Mouse (Mus musculus) heart, postnatal 10 days (tissue): Measurements from ENCODE around the gene Mr1. TPM values are rescaled to one million over a fixed set of nuclear protein-coding genes. Genes with fewer than 3 reads are reported as not detected.
"Not testable (repeated sequence)": the region's sequence is repeated elsewhere in the genome, so short reads cannot be mapped to it uniquely, and the experiment has no call there.

Experiments used
- DNase-seq, 2 experiments: peaks; one replicate each; pipeline ENCODE4 v3.0.0; 2021
- intact Hi-C: fragments of 180-260 bp; cut with DNase I; formaldehyde crosslinking; loops from one replicate; pipeline ENCODE4 v1.15.1; 2025
- total RNA-seq, 2 experiments: library from RNA; stranded (reverse); gene quantifications; 2 replicates each; pipeline ENCODE4 v1.2.3; 2021

Mr1 gene
- 10 to 100 TPM in 1 of 2 experiments, 1 to 10 TPM in 1; 8.9 to 11.9 TPM for total RNA-seq

- intact Hi-C loops: no loop called here
- DNase-seq: peak; percentile 60 to 64
These were observed at the start of gene Mr1 for GRCm38 (mm10) chr1:155146572-155146980. Mr1 (minus strand) TSS chr1:155146814.

DNA sequence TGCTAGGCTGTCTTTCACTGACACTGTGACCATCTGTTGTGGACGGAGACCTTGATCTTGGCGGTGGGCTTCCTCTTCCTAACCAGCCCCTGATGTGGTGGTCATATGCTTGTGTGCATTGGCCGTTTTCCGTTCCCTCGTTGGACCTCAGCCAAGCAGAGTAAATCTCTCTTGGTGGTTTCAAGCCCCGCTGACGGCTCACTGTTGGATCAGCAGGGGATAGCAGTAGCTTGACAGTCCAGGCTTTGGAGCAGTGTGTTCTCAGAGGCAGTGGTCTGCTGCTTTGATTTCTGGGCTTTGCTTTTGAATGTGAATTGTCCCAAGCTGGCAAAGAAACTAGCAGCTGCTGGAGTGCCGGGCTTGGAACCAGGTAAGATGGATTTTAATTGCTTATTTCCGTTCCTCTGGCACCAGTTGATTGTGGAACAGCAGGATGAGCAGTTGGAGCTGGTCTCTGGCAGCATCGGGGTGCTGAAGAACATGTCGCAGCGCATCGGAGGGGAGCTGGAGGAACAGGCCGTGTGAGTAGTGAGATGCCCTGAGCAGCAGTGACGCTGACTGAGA, 46.3 kb upstream of the Mr1 start:
- intact Hi-C loops: no loop called here
- no peak for DNase-seq

GRCm38 (mm10) chr1:155191671-155192070, 45.1 kb upstream of the Mr1 start:
- intact Hi-C loops: no loop called here

GRCm38 (mm10) chr1:155191219-155191618, 44.6 kb upstream of the Mr1 start:
- no peak for DNase-seq
- intact Hi-C loops: no loop called here

More at GRCm38 (mm10) chr1:155191671-155192070, 45.1 kb upstream of the Mr1 start:
- peak in 1 of 2 experiments; percentile 31 for DNase-seq

DNA sequence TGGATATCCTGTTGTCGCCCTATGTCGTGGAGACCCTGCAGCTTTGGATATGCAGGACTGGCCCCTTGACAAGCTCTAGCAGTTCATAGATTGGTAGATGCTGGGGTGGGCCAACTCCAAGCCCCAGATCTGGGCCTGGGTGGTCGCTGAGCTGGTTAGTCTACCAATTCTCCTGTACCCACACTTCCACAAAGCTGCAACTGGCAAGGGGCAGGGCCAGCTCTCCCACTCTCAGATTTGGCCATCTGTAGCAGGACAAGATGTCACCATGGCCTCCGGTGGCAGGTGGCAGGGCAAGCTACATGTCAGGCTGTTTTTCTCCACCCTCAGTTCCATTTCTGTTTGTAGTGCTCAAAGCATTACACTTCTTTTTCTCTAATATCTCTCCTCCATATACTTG, 42.0 kb upstream of the Mr1 start:
- intact Hi-C loops: no loop called here
- DNase-seq: no peak

DNA sequence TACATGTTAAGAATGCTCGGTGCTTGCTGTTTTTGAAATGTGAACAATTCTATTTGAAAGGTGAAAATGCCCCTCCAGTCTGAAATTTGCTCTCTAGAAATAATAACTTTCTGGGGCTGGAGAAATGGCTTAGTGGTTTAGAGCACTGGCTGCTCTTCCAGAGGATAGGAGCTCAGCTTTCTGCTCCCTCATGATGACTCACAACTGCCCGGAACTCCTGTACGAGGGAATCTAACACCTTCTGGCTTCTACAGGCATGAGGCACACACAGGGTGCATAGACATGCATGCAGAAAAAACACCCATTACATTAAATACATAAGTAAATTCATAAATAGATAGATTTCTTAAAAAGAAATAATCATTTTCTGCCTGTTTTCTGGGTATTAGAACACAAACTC, 37.6 kb upstream of the Mr1 start:
- intact Hi-C loops: no loop called here

DNA sequence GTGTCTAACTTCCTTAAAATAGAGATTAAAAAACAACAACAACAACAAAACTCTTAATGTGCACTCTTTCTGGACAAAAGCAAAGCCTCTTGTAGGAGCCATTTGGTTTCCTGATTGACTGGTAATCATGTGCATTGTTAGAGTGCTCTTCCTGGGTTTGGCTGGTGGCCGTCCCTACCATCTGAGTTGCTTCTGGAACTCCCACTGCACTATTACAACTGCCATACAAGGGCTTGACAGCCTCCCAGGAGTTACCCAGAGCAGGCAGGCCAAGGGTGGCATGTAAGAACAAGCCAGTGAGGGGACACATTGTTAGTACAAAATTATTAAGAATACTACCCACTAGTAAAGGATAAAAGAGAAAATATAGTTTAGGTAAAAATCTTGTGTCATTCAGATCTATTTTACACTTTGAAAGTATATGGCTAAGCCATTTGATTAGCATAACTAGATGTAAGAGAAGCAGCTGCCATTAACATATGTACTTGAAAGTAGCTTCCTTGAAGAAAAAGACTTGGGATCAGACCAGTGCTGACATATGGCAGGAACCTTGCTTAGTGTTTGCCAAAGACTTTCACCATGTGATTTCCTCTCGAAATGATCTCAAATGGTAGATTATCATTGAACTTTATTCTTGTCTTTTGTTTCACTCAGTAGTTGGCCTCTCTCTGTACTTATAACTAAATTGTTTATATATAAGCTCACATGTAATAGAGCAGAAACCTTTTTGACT, 31.7 kb upstream of the Mr1 start:
- intact Hi-C loops: no loop called here

More for the DNA sequence above, 37.6 kb upstream of the Mr1 start:
- DNase-seq: no peak

GRCm38 (mm10) chr1:155174424-155174823, 27.8 kb upstream of the Mr1 start:
- DNase-seq: no peak
- intact Hi-C loops: no loop called here

More for the DNA sequence above, 31.7 kb upstream of the Mr1 start:
- no peak for DNase-seq

DNA sequence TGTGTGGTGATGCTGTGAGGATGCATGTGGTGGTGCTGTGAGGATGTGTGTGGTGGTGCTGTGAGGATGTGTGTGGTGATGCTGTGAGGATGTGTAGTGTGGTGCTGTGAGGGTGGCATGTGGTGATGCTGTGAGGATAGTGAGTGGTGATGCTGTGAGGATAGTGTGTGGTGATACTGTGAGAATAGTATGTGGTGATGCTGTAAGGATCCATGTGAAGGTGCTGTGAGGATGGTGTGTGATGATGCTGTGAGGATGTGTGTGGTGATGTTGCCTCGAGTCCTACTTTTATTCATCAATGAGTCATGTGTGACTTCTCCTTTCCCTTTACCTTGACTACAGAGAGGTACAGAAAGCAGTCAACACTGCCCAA, 27.0 kb upstream of the Mr1 start:
- intact Hi-C loops, DNase-seq: not testable (repeated sequence)

- intact Hi-C loops: no loop called here
- no peak for DNase-seq
These were observed 26.5 kb upstream of the Mr1 start for GRCm38 (mm10) chr1:155172895-155173643.

DNA sequence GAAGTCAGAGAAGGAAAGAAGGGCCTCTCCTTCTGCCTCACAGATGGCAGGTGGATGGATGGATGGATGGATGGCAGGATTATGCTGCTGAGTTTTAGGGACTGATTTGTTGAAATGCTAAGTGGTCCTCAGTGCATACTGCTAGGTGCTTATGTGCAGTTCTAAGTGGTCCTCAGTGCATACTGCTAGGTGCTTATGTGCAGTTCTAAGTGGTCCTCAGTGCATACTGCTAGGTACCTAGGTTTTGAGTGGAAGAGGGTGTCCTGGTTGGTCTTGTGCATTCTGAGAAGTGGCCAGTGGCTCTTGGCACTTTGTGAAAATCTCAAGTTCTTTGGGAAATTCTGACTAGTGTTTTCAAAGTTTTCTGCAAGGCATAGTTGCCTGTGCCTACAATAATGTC, 23.3 kb upstream of the Mr1 start:
- intact Hi-C loops: no loop called here
- no peak for DNase-seq

DNA sequence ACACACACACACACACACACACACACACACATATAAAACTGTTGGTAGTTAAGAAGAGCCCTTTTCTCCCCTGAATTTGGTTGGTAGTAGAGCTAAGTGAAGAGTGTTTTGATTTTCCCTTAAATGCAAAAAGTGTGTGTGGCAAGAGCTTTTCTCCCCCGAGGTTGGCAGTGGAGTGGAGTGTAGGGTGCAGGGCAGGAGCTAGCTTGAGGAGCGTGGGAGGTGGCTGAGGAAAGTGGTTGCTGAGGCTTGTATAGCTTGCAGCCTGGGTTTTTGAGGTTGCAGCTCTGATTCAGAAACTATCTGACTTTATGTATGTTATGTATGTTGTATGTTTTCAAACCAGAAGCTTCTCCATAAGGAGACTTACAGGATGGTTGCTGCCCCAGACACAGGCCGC, 20.8 kb upstream of the Mr1 start:
- DNase-seq: no peak
- intact Hi-C loops: no loop called here

DNA sequence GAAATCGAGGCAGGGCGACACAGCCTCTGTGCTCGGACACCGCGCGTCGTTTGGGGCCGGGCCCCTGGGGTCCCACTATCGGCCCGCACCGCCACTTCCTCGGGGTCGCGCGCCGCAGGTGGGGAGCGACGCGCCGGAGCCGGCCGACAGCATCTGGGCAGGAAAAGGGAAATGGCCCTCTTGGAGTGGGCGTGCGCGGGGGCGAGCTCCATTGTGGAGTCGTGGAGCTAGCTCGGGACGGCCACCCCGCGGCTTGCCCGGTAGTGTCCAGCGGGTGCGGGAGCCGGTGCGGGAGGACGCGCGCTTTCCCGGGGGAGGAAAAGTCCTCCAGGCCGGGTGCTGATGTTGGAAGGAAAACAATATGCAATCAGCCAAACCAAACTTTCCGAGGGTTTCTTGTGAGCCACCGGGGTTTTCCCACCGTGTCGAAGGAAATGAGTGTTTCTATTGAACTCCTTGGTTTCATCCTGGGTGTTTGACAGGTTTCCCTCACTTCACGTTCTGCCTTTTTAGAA, 12.4 kb upstream of the Mr1 start:
- intact Hi-C loops: loop anchor here (1.0 to 2.0 kb wide), 2 partner anchors 60 to 110 kb away; partner anchors contain the start of gene Ier5
- peak; percentile 78 to 79 for DNase-seq

DNA sequence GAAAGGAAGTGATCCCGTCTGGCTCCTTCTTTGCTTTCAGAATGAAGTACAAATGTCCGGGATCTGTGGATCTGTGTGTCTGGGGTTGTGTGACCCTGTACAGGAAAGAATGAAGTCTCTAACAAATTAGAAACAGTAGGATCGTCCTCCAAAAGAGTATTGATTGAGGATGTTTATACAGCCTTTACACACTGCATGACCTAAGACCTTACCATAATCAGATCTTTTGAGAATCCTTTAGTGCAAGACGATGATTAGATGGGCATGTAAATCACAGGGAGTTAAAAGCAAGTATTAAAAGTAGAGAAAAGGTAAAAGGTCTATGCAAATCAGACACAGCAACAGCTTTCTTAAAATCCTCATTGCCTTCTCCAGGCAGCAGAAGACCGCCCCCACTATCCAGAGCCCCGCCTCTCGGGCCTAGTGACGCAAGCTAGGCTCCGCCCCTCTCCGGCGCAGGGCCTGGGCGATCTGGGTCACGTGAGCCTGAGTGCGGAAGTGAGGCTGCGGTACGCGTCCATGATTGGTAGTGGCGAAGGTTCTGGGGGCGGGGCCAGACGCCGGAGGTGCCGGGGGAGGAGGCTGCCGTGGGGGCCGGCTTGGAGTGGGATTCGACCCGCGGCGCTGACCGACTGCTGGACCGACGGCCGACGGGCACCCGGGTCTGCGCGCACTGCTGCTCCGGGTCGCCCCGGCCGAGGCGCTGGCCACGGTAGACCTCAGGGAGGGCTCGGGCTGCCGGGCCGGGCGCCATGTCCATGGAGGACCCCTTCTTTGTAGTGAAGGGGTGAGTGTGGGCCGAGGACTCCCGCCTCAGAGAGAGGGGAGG, 11.7 kb upstream of the Mr1 start, which contains the start of gene Stx6:
Gene Stx6, plus strand, starts transcription at position 575 of the 829 bp plus-strand sequence.
- DNase-seq: peak; percentile 98 to 99
- intact Hi-C loops: loop anchor here (2.0 kb wide), 1 partner anchor 60 kb away; the partner anchor contains the start of gene Ier5

DNA sequence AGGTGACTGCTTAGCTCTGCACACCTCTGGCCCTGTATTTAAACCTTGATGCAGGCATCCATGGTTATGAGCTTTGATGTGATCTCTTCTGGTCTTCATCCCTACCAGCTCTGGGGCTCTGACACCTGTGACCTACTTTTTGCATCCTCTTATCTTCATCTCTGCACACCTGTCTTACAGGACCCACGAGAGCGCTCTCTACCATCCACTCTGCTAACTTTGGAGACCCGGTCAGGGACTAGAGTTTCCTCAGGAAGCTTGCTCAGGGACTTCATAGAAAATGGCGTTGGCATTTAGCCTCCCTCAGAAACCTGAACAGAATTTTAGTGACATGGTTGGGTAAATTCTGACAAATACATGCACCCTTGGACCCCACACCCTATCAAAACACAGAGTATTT, 7.3 kb upstream of the Mr1 start:
- intact Hi-C loops: no loop called here

DNA sequence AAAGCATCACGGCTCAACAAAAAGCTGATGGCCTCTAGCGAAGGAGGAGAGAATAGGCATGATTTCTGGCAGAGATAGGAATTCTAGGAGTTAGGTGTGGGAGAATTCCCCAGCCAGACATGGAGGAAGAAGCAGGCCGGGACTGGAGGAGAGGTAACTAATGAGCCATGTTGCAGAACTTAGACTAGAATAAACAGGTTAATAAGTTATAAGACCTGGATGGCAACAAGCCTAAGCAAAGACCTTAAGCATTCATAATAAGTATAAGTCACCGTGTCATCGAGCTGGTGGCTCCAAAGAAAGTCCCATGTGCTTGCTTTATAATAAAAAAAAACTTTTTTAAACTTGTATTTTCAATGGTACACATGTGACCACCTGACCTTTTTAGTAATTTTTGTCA, 4.2 kb upstream of the Mr1 start:
- no peak for DNase-seq
- intact Hi-C loops: no loop called here

More for the DNA sequence above, 7.3 kb upstream of the Mr1 start:
- no peak for DNase-seq

GRCm38 (mm10) chr1:155149403-155149802, 2.8 kb upstream of the Mr1 start:
- intact Hi-C loops: no loop called here

DNA sequence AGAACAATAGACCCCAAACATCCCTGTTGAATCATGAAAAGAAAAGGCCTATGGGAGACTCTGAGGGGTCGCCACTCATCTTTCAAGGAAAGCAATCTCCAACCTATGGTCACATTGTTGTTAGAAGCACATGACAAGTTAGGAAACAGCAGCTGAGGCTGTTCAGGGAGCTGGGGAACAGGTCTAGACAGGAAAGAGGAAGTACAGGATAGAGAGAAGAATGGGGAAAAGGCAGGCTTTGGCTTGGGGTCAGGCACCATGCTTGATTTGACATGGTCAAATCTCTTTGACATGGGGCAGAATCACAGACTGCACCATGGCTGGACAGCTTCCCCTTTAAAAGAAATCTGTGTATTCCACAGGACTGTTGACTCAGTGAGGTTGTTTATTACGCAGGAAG, 614 bp upstream of the Mr1 start:
- intact Hi-C loops: no loop called here

More at GRCm38 (mm10) chr1:155149403-155149802, 2.8 kb upstream of the Mr1 start:
- no peak for DNase-seq

GRCm38 (mm10) chr1:155145620-155146019, 994 bp downstream of the Mr1 start:
- peak; percentile 37 to 51 for DNase-seq
- intact Hi-C loops: no loop called here

More for the DNA sequence above, 614 bp upstream of the Mr1 start:
- DNase-seq: no peak

GRCm38 (mm10) chr1:155140076-155140475, 6.5 kb downstream of the Mr1 start:
- intact Hi-C loops: loop anchor here (1.0 to 5.0 kb wide), 3 partner anchors 77 to 113 kb away; no protein-coding TSS in a partner anchor
- peak; percentile 77 to 80 for DNase-seq
